Mouse (Mus musculus): Measurements from ENCODE around the gene Kir3dl1.
"Not testable (repeated sequence)": the region's sequence is repeated elsewhere in the genome, so short reads cannot be mapped to it uniquely, and the experiment has no call there.

- not testable (repeated sequence) for TF ChIP-seq TAL1, GATA1 (IDR thresholded peaks at IDR 0.05; ENCODE audit: low read length)
Observed at GRCm38 (mm10) chrX:136569094-136569493, 51.3 kb downstream of the Kir3dl1 start.
